Mouse (Mus musculus) spleen, postnatal 10 days (tissue): ENCODE measurements at regions not wholly inside any gene's neighbourhood (a gene's known extent, or its start where the extent isn't known, plus 50 kb on each side); places are given as distances from the start of the nearest gene placed in this dataset.
"Not testable (repeated sequence)": the region's sequence is repeated elsewhere in the genome, so short reads cannot be mapped to it uniquely, and the experiment has no call there.

ENCODE experiments used
- DNase-seq, 2 experiments: peaks; one replicate each; pipeline ENCODE4 v3.0.0; 2021 to 2022; ENCODE audit warnings: low spot score in 2 of 2

GRCm38 (mm10) chr15:52406156-52406885, 1478.4 kb upstream of the Gm7489 start:
- DNase-seq = no peak

GRCm38 (mm10) chr15:52412869-52413771, 1471.6 kb upstream of the Gm7489 start:
- DNase-seq = no peak

- no peak for DNase-seq
These were observed 1458.7 kb upstream of the Gm7489 start for GRCm38 (mm10) chr15:52425976-52426375.

DNA sequence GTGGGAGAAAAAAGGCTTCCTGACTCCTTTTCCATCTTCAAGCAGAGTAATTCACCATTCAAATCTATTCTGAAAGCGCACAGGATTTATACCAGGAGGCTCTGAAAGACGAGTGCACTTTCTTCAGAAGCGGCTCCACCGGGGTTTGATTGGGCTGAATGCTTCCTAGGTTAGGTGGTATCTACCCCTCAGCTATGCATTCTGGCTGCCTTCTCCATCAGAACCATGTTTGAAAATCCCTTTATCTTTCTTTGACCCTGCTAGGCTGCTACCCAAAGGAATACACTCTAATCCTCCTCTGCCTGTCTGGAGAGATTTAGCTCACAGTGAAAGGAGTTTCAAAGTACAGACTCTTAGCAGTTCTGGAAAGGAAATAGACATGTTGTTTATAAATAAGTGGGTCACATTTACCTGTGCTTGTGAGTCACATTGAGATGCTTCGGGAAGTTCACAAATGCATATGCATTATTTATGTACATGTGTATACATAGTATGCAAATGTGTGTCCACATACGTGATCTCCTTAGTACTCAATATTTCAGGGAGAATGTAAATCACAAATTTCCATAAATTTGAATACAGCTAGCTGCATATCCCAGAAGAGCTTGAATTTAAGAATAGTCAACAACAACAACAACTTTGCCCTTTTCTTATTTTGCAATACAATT, 1454.1 kb upstream of the Gm7489 start:
- DNase-seq = no peak

- no peak for DNase-seq
These were observed 1451.1 kb upstream of the Gm7489 start for GRCm38 (mm10) chr15:52433639-52434038.

DNA sequence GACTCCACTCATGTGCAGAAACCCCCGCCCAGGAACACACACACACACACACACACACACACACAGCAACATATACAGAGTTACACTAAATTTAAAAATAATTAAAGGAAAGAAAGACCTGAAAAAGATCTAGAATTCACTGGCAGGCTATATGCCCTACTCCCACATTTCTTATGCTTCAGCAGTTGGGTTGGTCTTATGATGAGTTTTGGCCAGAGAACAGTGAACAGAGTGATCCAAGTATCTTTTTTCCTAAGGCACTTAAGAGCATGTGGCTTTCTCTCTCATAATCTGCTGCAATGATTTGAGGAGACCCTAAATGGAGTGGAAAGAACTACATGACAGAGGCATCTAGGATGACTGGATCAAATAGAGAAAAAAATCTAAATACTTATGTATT, 1446.3 kb upstream of the Gm7489 start:
- no peak for DNase-seq

GRCm38 (mm10) chr15:52458782-52459181, 1425.9 kb upstream of the Gm7489 start:
- peak; percentile 14 to 58 for DNase-seq

DNA sequence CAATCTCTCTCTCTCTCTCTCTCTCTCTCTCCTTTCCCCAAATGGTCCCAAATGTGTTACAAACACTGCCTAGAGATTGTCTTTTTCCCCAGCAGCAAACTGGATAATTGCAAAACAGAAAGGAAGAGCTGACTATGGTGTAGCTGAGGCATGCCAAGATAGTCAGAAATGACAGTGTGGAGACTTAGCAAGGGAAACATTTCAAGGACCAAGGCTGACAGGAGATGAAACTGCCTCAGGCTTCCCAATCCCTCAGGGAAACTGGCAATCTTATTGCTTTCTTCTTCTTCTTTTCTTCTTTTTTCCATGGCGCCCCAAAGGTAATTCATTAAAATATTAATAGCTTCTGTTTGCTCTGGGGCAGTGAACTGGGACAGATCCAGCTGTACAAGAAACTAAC, 1425.4 kb upstream of the Gm7489 start:
- no peak for DNase-seq

DNA sequence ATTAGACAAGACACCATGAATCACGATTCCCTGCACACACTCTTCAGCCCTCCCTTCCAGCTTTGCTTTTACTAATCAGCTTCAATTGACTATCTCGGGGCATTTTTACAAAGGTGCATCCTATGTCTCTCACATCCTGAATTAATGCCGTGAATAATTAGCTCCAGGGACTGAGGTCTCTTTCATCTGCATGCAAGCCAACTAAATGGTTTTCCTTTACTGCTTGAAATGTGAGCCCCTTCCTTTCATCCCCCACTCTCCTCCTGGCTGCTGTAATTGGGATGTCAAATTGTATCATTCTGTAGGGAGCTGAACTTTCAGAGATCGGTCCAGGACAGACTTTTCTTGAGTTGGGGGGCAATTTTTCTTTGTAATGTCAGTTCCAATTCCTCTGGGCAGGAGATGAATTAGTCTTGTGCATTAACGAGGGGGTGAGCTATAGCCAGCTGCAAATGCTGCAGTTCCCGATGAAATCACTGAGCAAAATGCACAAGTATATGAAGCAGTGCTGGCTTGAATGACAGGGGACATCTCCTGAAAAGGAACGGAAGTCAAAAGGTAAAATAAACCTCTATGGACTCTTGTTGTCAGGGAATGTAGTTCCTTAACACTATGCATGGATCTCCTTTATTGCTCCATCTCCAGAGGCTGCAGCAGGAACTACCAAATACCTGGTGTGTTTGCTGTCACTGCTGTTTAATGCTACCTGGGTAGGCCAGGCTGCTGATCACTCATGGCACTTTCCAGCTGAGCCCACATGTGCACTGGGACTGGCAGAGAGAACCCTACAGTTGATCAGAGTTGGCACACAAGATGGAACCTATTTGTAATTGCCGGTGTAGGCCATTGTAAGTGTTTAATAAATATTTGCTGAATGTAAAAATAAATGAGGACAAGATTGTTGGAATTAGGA, 1420.2 kb upstream of the Gm7489 start:
- no peak for DNase-seq

DNA sequence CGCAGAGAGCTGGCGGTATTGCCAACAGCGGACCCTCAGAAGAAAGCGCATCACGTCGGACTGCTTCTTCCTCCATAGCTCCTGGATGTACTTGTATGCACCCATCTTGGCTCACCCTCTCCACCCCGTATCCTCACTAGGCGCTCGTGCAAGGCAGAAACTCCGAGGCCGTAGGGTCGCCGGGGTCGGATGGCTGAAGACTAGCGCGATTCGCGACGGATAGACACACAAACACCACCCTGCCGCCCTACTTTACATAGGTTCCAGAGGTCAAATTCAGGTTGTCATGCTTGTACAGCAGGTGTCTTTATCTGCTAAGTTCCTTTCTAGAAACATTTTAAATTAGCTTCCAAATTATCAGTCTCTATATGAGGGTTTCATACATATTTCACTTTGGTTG, 1406.6 kb upstream of the Gm7489 start:
- DNase-seq = not testable (repeated sequence)

- no peak for DNase-seq
These were observed 1403.9 kb upstream of the Gm7489 start for GRCm38 (mm10) chr15:52480834-52481233.

GRCm38 (mm10) chr15:52483598-52484165, 1401.0 kb upstream of the Gm7489 start:
- DNase-seq = no peak

DNA sequence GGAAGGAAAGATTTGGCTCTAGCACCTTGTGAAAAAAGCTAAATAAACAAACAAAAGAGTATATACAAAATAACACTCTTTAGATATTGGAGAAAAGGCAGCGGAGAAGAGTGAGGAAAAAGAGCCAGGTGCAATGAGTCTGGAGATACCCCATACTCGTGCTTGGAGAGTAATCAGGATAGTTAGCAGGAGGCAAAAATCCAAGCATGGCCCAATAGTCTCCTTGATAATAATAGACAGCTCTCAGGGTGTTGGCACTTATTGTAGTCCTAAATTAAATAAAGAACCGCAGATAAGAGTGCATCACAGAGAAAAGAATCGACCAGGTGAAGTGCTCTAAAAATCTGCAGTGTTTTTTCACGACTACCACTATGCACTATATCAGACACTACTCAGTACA, 1400.4 kb upstream of the Gm7489 start:
- no peak for DNase-seq

DNA sequence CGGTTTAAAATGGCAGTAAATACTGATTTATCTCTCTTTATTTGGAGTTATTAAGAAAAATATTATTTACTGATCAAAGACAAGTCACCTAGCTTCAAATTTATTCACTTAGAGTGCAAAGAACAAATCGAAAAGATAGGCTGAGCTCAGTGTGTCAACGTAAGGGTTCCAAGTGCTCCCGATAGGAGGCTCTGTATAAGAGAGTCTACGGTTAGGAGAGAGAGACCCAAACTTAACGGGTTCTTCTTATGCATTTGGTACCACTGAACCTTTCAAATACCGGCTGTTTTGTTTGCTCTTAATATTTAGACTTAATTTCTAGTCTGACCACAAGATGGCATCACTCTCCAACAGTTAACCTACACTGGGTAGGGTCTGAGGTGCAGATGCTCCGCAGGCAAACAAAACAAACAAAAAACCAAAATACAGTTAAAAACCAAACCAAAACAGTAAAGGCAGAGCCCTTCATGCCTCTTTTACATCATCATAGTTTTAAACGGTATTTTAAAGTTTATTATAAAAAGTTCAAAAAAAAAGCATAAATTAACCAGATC, 1379.4 kb upstream of the Gm7489 start:
- DNase-seq = no peak

- DNase-seq = peak in 1 of 2 experiments; percentile 59
These were observed 1377.8 kb upstream of the Gm7489 start for GRCm38 (mm10) chr15:52506930-52507329.

DNA sequence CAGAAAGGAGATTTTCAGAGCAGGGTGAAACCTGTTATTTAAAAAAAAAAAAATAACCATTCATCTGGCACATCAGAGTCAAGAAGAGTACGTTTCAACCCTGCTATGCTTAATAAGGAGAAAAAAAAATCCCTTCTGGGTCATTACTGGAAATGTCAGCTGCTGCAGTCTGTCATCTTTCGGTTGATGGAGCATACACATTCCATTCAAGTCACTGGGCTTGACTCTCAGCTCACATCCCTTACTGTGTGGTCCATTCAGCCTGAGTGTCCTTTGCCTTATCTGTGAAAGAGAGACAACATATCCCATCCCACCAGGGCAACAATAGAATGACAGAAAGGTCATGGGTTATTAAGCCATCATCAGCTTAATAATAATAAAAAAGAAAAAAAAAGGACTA, 1376.1 kb upstream of the Gm7489 start:
- DNase-seq = no peak

DNA sequence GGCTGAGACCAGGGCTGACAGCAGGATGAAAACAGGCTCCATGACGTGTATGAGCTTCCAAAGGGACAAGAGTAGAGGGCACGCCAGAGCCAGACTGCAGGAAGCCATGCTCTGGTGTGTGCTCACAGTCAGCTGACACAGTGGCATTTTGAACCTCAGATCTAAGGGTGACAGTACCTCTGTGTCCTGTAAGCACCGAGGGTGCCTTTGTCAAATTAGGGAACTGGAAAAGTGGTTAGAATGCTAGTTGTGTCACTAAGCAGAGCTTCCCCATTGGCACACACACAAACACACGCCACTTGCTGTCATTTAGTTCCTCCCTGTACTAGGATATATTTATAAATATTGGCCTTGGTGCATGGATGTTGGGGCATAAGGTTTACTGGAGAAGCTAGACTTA, 1374.6 kb upstream of the Gm7489 start:
- DNase-seq = no peak

- DNase-seq = no peak
These were observed 1348.1 kb upstream of the Gm7489 start for GRCm38 (mm10) chr15:52536594-52536993.

- no peak for DNase-seq
These were observed 1326.0 kb upstream of the Gm7489 start for GRCm38 (mm10) chr15:52558682-52559081.

DNA sequence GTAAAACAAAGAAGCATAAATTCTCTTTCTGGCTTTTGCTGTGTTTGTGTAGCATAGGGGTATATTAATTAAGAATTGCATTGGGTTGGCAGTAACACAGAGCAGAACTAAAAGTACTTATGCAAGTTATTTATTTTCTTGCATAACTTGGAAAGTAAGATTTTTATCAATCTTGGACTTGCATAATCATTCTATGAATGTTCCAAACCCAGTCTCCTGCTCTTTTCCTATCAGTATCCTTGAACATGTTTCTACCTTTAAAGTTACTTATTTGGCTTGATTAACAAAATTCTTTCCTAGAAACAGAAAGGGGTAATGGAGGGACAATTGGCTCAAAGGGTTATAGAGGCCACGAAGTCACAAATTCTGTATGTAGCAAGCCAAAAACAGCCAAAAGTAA, 1320.6 kb upstream of the Gm7489 start:
- no peak for DNase-seq

DNA sequence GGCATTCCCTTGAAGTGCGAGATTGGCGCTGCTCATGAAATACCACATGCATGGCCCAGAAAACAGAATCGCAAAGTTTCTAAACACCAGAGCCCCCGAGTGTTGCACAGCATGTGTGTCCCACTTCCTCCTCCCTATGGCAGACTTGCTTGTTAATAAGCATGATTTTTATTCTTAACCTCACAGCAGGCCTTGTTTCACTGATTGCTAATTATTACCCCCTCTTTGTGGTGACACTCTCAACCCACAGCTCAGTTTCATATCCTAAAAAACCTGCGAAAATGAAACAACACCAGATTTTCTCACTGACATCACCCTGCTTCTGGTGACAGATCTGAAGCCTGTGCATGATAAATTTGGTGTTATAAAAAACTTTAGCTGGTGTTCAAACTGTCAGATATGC, 1319.3 kb upstream of the Gm7489 start:
- no peak for DNase-seq
